Mouse (Mus musculus) G1E (cell line): Measurements from ENCODE around the gene Unc13b. TPM values are rescaled to one million over a fixed set of nuclear protein-coding genes. Genes with fewer than 3 reads are reported as not detected.

Experiments
- ATAC-seq: 2 replicates; pipeline ENCODE4 v1.8.0; 2016; ENCODE audit warnings: mild to moderate bottlenecking; ENCODE audit not compliant: insufficient number of reproducible peaks, poor library complexity, low FRiP score, severe bottlenecking; ENCODE audit errors: extremely low read depth
- DNase-seq: peaks from one replicate; pipeline ENCODE4 v3.0.0; 2012; ENCODE audit warnings: low spot score
- H3K27me3 ChIP-seq: 2 replicates; pipeline ENCODE4 v1.6.1; 2012; ENCODE audit warnings: mild to moderate bottlenecking, low read length, inconsistent platforms; ENCODE audit not compliant: insufficient read depth
- H3K36me3 ChIP-seq: replicated peaks from 2 replicates; pipeline ENCODE3; 2012; ENCODE audit warnings: mild to moderate bottlenecking, inconsistent platforms
- H3K4me1 ChIP-seq: 2 replicates; pipeline ENCODE4 v1.6.1; 2012; ENCODE audit warnings: low read depth, low read length, inconsistent platforms, mixed read lengths; ENCODE audit not compliant: insufficient read depth
- H3K4me3 ChIP-seq: 2 replicates; pipeline ENCODE4 v1.5.1; 2012; ENCODE audit warnings: low read depth, mild to moderate bottlenecking, inconsistent platforms, low read length, moderate library complexity, mixed read lengths
- H3K9me3 ChIP-seq: replicated peaks from 2 replicates; pipeline ENCODE4 v1.6.1; 2012; ENCODE audit warnings: inconsistent platforms
- CTCF ChIP-seq: IDR thresholded peaks from 2 replicates; pipeline ENCODE4 v1.5.1; 2012; ENCODE audit warnings: low read depth, low read length, inconsistent platforms, mixed read lengths
- GATA1 ChIP-seq: IDR thresholded peaks from 2 replicates; pipeline ENCODE4 v1.6.1; 2012; ENCODE audit warnings: borderline replicate concordance, low read length, inconsistent platforms, mixed read lengths
- GATA2 ChIP-seq: IDR thresholded peaks from 2 replicates; pipeline ENCODE4 v1.6.1; 2012; ENCODE audit warnings: low read depth, low read length, inconsistent platforms, borderline replicate concordance
- POLR2AphosphoS5 ChIP-seq: IDR thresholded peaks from 2 replicates; pipeline ENCODE4 v1.6.1; 2012; ENCODE audit warnings: low read depth, low read length, inconsistent platforms; ENCODE audit not compliant: insufficient replicate concordance
- TAL1 ChIP-seq: conservative IDR thresholded peaks from 2 replicates; pipeline ENCODE4 v1.6.1; 2012; ENCODE audit warnings: low read depth, low read length, inconsistent platforms, mixed read lengths
- polyA plus RNA-seq: library from polyadenylated mRNA; stranded (reverse); fragments of >175 nt; gene quantifications from 2 replicates; pipeline ENCODE4 v1.2.3, GENCODE M21; 2012
- total RNA-seq, 2 experiments: library from RNA; stranded (forward) in 1 of 2; stranded (reverse) in 1 of 2; fragments of 200-1000 nt in 1 of 2; fragments of >200 nt in 1 of 2; fragmentation: Nextera tagmentation in 1 of 2; gene quantifications; 2 replicates each; pipeline ENCODE4 v1.2.3; 2014 to 2017

The Unc13b gene
- total and polyA plus RNA-seq, 3 experiments: 0.36 to 5.5 (median 3.9) TPM

- no peak for ATAC-seq
- Histone ChIP-seq H3K27me3 (peaks cover 12% of the 10 kb centered on the region; the same call in 1 of the 2 replicates), H3K4me1 (no peaks in the 10 kb centered on the region), H3K4me3 (no peak overlapping the region), H3K36me3 (no peaks in the 10 kb centered on the region), H3K9me3 (no peaks in the 10 kb centered on the region)
- no peak for DNase-seq
- TF ChIP-seq GATA1 (no peak), POLR2AphosphoS5 (no peak), CTCF (no peak), GATA2 (no peak), TAL1 (no peak)
Observed at GRCm38 (mm10) chr4:43065471-43065870, 6.7 kb downstream of the Unc13b start.

GRCm38 (mm10) chr4:43074923-43075322 lies 16.2 kb downstream of the Unc13b start:
- no peak for DNase-seq
- Histone ChIP-seq H3K9me3 (no peaks in the 10 kb centered on the region), H3K4me3 (no peak overlapping the region), H3K27me3 (peaks cover 12% of the 10 kb centered on the region), H3K36me3 (no peaks in the 10 kb centered on the region), H3K4me1 (no peaks in the 10 kb centered on the region)
- no peak for TF ChIP-seq POLR2AphosphoS5
- TF ChIP-seq GATA2: no peak
- no peak for TF ChIP-seq TAL1
- TF ChIP-seq CTCF: no peak
- TF ChIP-seq GATA1: no peak
- ATAC-seq: no peak

GRCm38 (mm10) chr4:43078071-43078718 lies 19.4 kb downstream of the Unc13b start:
- no peaks in the 10 kb centered on the region for H3K36me3 ChIP-seq
- no peaks in the 10 kb centered on the region for H3K9me3 ChIP-seq
- TF ChIP-seq GATA2 (no peak), CTCF (no peak), TAL1 (no peak), POLR2AphosphoS5 (no peak), GATA1 (no peak)
- H3K4me1 ChIP-seq: no peaks in the 10 kb centered on the region
- H3K4me3 ChIP-seq: no peak overlapping the region
- peaks cover 6% of the 10 kb centered on the region for H3K27me3 ChIP-seq
- DNase-seq (no peak), ATAC-seq (no peak)

DNA sequence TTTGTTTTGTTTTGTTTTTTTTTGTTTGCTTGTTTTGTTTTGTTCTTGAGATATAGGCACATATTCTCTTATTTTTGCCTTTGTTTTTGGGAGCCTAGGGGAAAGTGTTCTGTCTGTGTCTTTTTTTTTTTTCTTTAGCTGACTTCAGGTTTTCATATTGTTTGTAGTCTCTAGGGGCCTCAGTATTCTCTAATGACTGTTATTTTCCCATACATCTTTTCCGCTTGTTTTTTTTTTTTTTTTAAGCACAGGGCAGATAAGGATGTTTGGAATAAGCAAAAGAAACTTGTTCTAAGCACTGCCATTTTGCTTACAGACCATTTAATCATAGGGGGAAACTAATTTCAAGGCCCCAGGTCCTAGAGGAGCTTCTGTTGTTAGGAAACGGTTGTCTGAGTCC lies 23.7 kb downstream of the Unc13b start:
- peaks cover 5% of the 10 kb centered on the region for H3K27me3 ChIP-seq
- TF ChIP-seq GATA1 (no peak), POLR2AphosphoS5 (no peak), GATA2 (no peak), CTCF (no peak), TAL1 (no peak)
- no peaks in the 10 kb centered on the region; the same call in 1 of the 2 replicates for H3K4me1 ChIP-seq
- no peak for ATAC-seq
- no peaks in the 10 kb centered on the region for H3K9me3 ChIP-seq
- H3K4me3 ChIP-seq: no peak overlapping the region
- no peak for DNase-seq
- no peaks in the 10 kb centered on the region for H3K36me3 ChIP-seq

DNA sequence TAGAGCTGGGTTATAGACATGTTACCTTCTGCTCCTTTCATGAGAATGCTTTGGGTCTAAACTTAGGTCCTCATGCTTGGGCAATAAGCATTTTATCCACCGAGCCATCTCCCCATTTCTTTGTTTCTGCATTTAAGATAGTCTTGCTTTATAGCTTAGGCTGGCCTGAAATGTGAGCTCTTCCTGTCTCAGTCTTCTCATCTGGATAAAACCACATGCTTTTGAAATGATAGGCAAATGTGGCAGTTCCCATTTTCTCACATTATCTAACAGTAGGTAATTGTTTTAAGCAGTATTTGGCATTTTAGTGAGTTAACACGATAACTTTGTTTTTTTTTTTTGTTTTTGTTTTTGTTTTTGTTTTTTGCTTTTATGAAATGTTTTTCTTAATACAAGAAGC lies 31.2 kb downstream of the Unc13b start:
- H3K36me3 ChIP-seq: no peaks in the 10 kb centered on the region
- no peak for DNase-seq
- H3K4me1 ChIP-seq: no peaks in the 10 kb centered on the region; the same call in 1 of the 2 replicates
- no peak for ATAC-seq
- no peaks in the 10 kb centered on the region for H3K9me3 ChIP-seq
- H3K4me3 ChIP-seq: no peak overlapping the region
- TF ChIP-seq TAL1 (no peak), GATA2 (no peak), CTCF (no peak), POLR2AphosphoS5 (no peak), GATA1 (no peak)
- peaks cover 2% of the 10 kb centered on the region; the same call in 1 of the 2 replicates for H3K27me3 ChIP-seq

DNA sequence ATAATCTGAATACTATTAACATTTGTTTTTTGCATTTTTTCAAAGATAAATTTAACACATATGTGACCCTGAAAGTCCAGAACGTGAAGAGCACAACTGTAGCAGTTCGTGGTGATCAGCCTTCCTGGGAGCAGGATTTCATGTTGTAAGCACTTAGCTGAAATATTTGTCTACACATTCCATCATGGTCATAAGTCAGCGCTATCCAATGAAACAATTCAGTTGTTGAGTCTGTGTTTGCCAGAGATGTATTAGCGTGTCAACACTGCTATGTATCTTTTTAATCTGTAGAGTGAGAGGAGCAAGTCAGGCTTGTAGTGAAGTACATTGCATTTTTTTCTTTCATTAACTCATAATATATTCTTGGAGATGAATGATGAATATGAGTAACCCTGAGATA lies 32.4 kb downstream of the Unc13b start:
- DNase-seq (no peak), ATAC-seq (no peak)
- no peaks in the 10 kb centered on the region for H3K9me3 ChIP-seq
- no peaks in the 10 kb centered on the region for H3K4me1 ChIP-seq
- peaks cover 2% of the 10 kb centered on the region; the same call in 1 of the 2 replicates for H3K27me3 ChIP-seq
- H3K36me3 ChIP-seq: no peaks in the 10 kb centered on the region
- TF ChIP-seq TAL1 (no peak), GATA2 (no peak), GATA1 (no peak), CTCF (no peak), POLR2AphosphoS5 (no peak)
- no peak overlapping the region for H3K4me3 ChIP-seq
